Mouse (Mus musculus): ENCODE data around the gene Hsbp1. TPM values are rescaled to one million over a fixed set of nuclear protein-coding genes. Genes with fewer than 3 reads are reported as not detected.

Hsbp1 gene
- polyA plus RNA-seq (2012; rRNA removed): 14.9 and 16.1 TPM in 2 replicates

DNA sequence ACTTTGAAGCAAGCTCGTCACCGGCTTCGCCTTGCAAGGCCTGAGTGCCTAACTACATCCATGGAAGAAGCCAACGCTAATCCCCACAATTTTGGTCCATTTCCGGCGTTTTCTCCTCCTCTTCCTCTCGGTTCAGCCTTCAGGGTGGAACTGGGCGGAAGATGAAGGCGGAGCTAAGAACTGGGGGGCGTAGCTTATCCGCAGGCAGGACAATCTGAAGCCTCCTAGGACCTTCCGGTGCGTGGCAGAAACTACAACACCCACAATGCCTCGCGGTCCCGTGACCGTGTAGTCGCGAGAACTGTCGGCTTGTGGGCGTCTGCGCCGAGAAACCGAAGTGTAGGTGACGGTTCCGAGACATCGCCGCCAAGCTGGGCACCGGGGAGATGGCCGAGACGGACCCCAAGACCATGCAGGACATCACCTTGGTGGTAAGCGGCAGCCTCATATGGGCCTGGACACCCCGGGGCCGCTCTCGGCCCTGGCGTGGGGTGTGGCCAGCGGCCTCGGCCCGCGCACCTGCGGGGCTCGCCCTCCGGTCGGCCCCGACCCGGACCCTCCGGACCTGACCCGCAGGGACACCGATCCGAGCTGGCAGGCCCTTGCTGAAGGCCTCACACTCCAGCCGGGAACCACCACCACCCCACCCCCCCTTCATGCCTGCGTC is at the start of gene Hsbp1:
Gene Hsbp1, plus strand, starts transcription at position 299 of the 667 bp plus-strand sequence.

GRCm38 (mm10) chr8:119394524-119395026 is 50.3 kb downstream of the Hsbp1 start, which contains the start of gene Mlycd:
Mlycd (plus strand) TSS chr8:119394878.

Other genes with a start within 250 kb of the Hsbp1 start
- 29.8 and 46.8 TPM in 2 replicates for gene Mlycd, start 50.4 kb downstream of the Hsbp1 start, polyA plus RNA-seq (2012; rRNA removed)
- gene Osgin1, start 89.6 kb downstream of the Hsbp1 start, polyA plus RNA-seq (2012; rRNA removed): 44.6 and 57.7 TPM in 2 replicates
- gene Necab2, start 102.2 kb downstream of the Hsbp1 start, polyA plus RNA-seq (2012; rRNA removed): 0.55 and 0.78 TPM in 2 replicates
- 0.02 TPM in 1 of 2 replicates, not detected in the other for gene Slc38a8, start 157.2 kb downstream of the Hsbp1 start, polyA plus RNA-seq (2012; rRNA removed)
- gene Mbtps1, start 214.2 kb downstream of the Hsbp1 start, polyA plus RNA-seq (2012; rRNA removed): 28.2 and 30.5 TPM in 2 replicates
- 10.3 and 12.2 TPM in 2 replicates for gene Hsdl1, start 230.7 kb downstream of the Hsbp1 start, polyA plus RNA-seq (2012; rRNA removed)
- gene Dnaaf1, start 230.7 kb downstream of the Hsbp1 start, polyA plus RNA-seq (2012; rRNA removed): 0.16 and 0.30 TPM in 2 replicates